Comparison of ENCODE assay signal across 21 mouse cellular contexts in the genomic region with DNA sequence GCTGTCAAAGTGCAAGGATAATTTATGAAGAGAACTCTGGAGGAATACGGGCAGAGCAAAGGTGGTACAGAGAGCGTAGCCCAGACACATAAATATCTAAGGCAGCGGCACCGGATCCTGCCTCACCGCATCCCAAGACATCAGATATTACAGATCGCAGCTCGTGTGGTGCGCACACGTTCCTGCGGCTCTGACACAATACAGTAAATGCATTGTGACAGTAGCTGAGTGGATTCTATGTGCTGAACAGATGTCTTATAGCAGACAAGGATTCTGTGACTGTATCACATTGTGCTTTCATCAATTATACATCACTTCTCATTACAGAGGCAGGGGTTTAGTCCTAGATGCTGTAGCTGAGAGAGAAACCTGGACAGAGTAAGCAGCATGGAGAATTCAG.
DNase-seq lines count a peak whose midpoint lies in the region; ATAC-seq and TF ChIP-seq lines count a peak whose summit lies in the region.
"Had no signal": no experiment of that assay in that cellular context is flagged by ENCODE, and none has a peak within 500 bp of the region (broad histone marks: within the 10 kb centered on the region; RNA-seq: fewer than 3 reads in every experiment).

No protein-coding gene starts in this region.

- 84% methylated on average over 10 of the region's 10 CpGs for WGBS in forebrain, embryonic 13.5 days
- 62% methylated on average over 10 of the region's 10 CpGs for WGBS in hindbrain, embryonic 15.5 days
- 49% methylated on average over 10 of the region's 10 CpGs for WGBS in neural tube, embryonic 13.5 days
- WGBS in embryonic facial prominence, embryonic 10.5 days, result 91% methylated on average over 10 of the region's 10 CpGs

- ATAC-seq in forebrain, embryonic 13.5 days, result no peak
- ATAC-seq in hindbrain, embryonic 15.5 days (ENCODE audit: low FRiP score, low read depth), result peak; percentile 19; the same call in 1 of the 2 replicates
- no peak for ATAC-seq in neural tube, embryonic 13.5 days (ENCODE audit: low read depth)

- H3K27me3 ChIP-seq in forebrain, embryonic 13.5 days, result no peaks in the 10 kb centered on the region
- no peaks in the 10 kb centered on the region for H3K27me3 ChIP-seq in hindbrain, embryonic 15.5 days
- H3K27me3 ChIP-seq in neural tube, embryonic 13.5 days, result no peaks in the 10 kb centered on the region
- H3K27me3 ChIP-seq in embryonic facial prominence, embryonic 10.5 days (replicated peaks; ENCODE audit: low read depth, poor library complexity, severe bottlenecking), result no peaks in the 10 kb centered on the region
- H3K27me3 ChIP-seq: embryonic facial prominence, embryonic 12.5 days; limb, embryonic 15.5 days; liver, embryonic 15.5 days had no signal

- no peak for DNase-seq in layer of hippocampus, adult 2 months (ENCODE audit: low spot score in 2 of 2)
- DNase-seq in layer of hippocampus, adult 18-20 months (ENCODE audit: low spot score in 2 of 2), result no peak
- no peak for DNase-seq in heart, postnatal 4 days
- no peak for DNase-seq in ovary, postnatal 14 days (ENCODE audit: low spot score)
- no peak for DNase-seq in embryonic facial prominence, embryonic 10.5 days (ENCODE audit: low spot score)
- DNase-seq: cerebellum, adult 9-11 months; gastrocnemius, postnatal 14 days; heart, adult 2 months; heart, postnatal 36 days; kidney, adult 11 months; layer of hippocampus, postnatal 36 days; thymus, postnatal 14 days had no signal

- peak overlapping the region; percentile 81 for H3K27ac ChIP-seq in layer of hippocampus, adult 2 months
- H3K27ac ChIP-seq in forebrain, embryonic 13.5 days, result peak overlapping the region; percentile 59
- H3K27ac ChIP-seq in hindbrain, embryonic 15.5 days (replicated peaks), result peak overlapping the region; percentile 41
- H3K27ac ChIP-seq in neural tube, embryonic 13.5 days (replicated peaks), result peak overlapping the region; percentile 75
- H3K27ac ChIP-seq in embryonic facial prominence, embryonic 10.5 days (replicated peaks), result no peak overlapping the region
- H3K27ac ChIP-seq: embryonic facial prominence, embryonic 12.5 days; heart, adult 2 months; kidney, postnatal 0 days; limb, embryonic 15.5 days; liver, embryonic 15.5 days; macrophage had no signal

- H3K4me1 ChIP-seq in forebrain, embryonic 13.5 days, result peaks cover 67% of the 10 kb centered on the region
- H3K4me1 ChIP-seq in hindbrain, embryonic 15.5 days (replicated peaks), result peaks cover 28% of the 10 kb centered on the region
- peaks cover 70% of the 10 kb centered on the region for H3K4me1 ChIP-seq in neural tube, embryonic 13.5 days (replicated peaks)
- peaks cover 7% of the 10 kb centered on the region for H3K4me1 ChIP-seq in embryonic facial prominence, embryonic 10.5 days
- H3K4me1 ChIP-seq: embryonic facial prominence, embryonic 12.5 days; limb, embryonic 15.5 days; liver, embryonic 15.5 days had no signal

- TF ChIP-seq CTCF in layer of hippocampus, adult 2 months (conservative IDR thresholded peaks at IDR 0.05), result no peak

- no peaks in the 10 kb centered on the region for H3K36me3 ChIP-seq in forebrain, embryonic 13.5 days (ENCODE audit: poor library complexity, severe bottlenecking)
- H3K36me3 ChIP-seq in hindbrain, embryonic 15.5 days, result no peaks in the 10 kb centered on the region
- H3K36me3 ChIP-seq in neural tube, embryonic 13.5 days, result no peaks in the 10 kb centered on the region
- no peaks in the 10 kb centered on the region for H3K36me3 ChIP-seq in embryonic facial prominence, embryonic 10.5 days (replicated peaks)
- H3K36me3 ChIP-seq: embryonic facial prominence, embryonic 12.5 days; limb, embryonic 15.5 days; liver, embryonic 15.5 days had no signal

- H3K4me3 ChIP-seq in layer of hippocampus, adult 2 months, result no peak overlapping the region
- H3K4me3 ChIP-seq in forebrain, embryonic 13.5 days, result no peak overlapping the region
- H3K4me3 ChIP-seq in hindbrain, embryonic 15.5 days, result no peak overlapping the region
- no peak overlapping the region for H3K4me3 ChIP-seq in neural tube, embryonic 13.5 days
- H3K4me3 ChIP-seq in embryonic facial prominence, embryonic 10.5 days, result no peak overlapping the region
- H3K4me3 ChIP-seq: embryonic facial prominence, embryonic 12.5 days; erythroblast, embryonic 14.5 days; heart, adult 2 months; limb, embryonic 15.5 days; liver, embryonic 15.5 days had no signal

- no peak overlapping the region for H3K9ac ChIP-seq in forebrain, embryonic 13.5 days
- no peak overlapping the region for H3K9ac ChIP-seq in hindbrain, embryonic 15.5 days
- no peak overlapping the region for H3K9ac ChIP-seq in neural tube, embryonic 13.5 days
- H3K9ac ChIP-seq: embryonic facial prominence, embryonic 12.5 days; limb, embryonic 15.5 days; liver, embryonic 15.5 days had no signal

- H3K4me2 ChIP-seq in forebrain, embryonic 13.5 days, result no peak overlapping the region
- no peak overlapping the region for H3K4me2 ChIP-seq in hindbrain, embryonic 15.5 days
- no peak overlapping the region for H3K4me2 ChIP-seq in neural tube, embryonic 13.5 days
- H3K4me2 ChIP-seq: embryonic facial prominence, embryonic 12.5 days; limb, embryonic 15.5 days; liver, embryonic 15.5 days had no signal

- no peaks in the 10 kb centered on the region for H3K9me3 ChIP-seq in forebrain, embryonic 13.5 days (replicated peaks)
- no peaks in the 10 kb centered on the region for H3K9me3 ChIP-seq in hindbrain, embryonic 15.5 days
- H3K9me3 ChIP-seq in neural tube, embryonic 13.5 days, result no peaks in the 10 kb centered on the region
- no peaks in the 10 kb centered on the region for H3K9me3 ChIP-seq in embryonic facial prominence, embryonic 10.5 days
- H3K9me3 ChIP-seq: embryonic facial prominence, embryonic 12.5 days; limb, embryonic 15.5 days; liver, embryonic 15.5 days had no signal
